Mouse (Mus musculus) hematopoietic multipotent progenitor cell, adult 10-12 weeks (in vitro differentiated cells): ENCODE data around the gene Prss8. TPM values are rescaled to one million over a fixed set of nuclear protein-coding genes. Genes with fewer than 3 reads are reported as not detected.

Source experiments
- polyA plus RNA-seq: library from polyadenylated mRNA; stranded (reverse); fragments of >175 nt; gene quantifications from 2 replicates; pipeline ENCODE4 v1.2.3, GENCODE M21; 2012; ENCODE audit warnings: low replicate concordance

Prss8 gene
- 0.07 and 0.15 TPM in 2 replicates for polyA plus RNA-seq

DNA sequence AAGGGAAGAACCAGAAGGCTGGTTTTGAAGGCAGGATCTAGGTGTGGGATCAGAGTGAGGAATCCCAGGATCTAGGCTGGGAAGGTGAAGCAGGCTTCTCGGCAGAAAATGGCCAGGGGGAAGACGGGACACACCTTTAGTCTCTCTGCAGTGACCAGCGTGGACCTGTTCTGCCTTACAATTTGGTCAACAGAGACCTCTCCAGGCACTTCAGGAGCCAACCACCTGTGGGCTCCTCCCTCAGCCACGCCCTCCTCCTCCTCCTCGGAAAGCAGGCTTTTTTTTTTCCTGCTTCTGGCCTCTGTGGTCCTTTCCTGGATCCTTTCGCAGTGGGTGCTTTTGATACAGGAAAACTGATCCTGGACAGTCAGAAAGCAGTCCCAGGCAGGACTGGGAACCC, at the start of gene Prss8:
TSS of gene Prss8 (minus strand) at position 182 of the 400 bp plus-strand sequence.

GRCm38 (mm10) chr7:127967004-127967921, 37.4 kb upstream of the Prss8 start, which contains the start of gene Fus:
Gene Fus, plus strand, starts transcription at chr7:127967457.

DNA sequence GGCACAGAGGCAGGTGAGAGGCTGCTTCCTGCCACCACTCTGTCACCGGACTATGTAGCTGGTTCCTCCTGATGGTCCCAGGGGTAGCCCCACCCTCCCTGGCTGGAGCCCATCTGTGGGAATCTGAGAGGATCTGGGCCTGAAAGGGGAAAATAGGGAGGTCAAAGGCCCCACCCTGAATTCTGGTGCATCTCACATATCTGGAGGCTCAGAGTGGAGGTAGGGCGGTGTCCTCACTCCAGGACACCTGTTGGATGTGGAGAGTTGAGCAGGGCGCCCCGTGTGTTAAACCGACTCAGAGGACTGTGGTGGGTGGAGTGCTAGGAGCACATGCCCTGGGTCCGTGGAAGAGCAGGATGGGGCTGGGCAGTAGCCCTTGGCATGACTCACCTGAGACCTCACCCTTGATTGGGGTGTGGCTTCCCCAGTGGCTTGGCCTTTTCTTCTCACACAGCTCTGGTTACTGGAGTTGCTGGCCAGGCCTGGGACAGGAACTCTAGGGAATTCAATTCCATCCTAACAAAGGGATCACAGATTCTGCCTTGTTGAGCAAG, 16.6 kb upstream of the Prss8 start, which contains the start of gene Prss36:
TSS of gene Prss36 (minus strand) at position 256 of the 554 bp plus-strand sequence.

DNA sequence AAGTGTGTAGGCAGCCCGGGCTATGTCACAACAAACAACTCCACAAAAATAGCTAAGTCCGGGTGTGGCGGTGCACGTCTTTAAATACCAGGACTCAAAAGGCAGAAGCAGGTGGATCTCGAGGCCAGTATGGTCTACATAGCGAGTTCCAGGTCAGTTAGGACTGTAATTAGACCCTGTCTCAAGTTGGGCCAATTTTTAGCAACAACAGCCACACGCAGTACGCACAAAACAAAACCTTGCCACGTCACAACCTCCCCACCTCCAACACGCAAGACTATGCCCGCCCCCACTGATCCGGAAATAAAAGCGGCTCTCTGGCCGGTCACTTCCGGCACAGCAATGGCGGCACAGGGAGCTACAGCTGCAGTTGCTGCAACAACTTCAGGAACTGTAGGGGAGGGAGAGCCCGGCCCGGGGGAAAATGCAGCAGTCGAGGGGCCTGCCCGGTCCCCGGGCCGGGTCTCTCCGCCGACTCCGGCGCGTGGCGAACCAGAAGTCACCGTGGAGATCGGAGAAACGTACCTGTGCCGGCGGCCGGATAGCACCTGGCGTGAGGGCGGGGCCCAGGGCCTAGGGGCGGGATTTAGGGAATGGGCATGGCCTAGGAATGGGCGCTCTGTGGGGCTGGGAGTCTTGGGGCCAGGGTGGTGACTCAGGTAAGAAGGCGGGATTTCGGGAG, 17.6 kb downstream of the Prss8 start, which contains the start of gene Kat8:
TSS of gene Kat8 (plus strand) at position 327 of the 682 bp plus-strand sequence.

DNA sequence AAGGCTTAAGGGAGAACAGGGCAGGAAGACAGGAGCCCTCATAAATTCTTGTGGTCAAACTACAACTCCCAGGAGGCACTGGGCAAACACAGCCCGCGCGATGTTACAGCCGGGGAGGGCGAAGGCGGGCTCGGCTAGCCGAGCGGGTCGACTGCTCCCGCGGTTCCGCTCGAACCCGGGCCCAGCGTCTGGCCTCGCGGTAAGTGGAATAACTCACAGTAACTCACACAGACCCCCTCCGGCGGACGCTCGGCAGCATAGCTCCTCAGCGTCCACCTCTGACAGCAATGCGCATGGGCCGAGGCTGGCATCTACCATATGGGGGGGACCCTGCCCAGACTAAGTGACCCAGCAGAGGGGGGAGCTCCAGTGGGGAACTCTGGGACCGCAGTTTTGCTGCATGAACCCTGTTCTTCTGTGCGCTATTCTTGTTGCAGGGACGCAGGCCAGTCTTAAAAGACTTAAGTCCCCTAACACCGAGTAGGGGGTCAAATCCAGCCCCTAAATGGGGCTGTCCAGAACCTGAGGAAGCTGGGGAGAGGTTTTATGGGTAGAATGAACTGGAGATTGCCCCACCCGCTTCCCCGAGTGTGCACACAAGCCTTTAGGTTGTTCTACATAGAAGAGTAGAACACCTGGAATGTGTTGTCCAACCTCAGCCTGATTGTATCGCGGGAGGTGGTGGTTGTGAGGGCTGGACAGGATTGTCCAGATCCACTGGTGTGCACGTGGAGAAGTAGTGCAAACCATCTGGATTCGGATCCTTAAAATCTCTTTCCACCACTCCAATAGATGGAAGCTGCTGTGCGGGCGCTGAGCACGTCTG, 25.7 kb downstream of the Prss8 start, which contains the start of gene Bckdk:
TSS of gene Bckdk (plus strand) at position 112 of the 826 bp plus-strand sequence.

DNA sequence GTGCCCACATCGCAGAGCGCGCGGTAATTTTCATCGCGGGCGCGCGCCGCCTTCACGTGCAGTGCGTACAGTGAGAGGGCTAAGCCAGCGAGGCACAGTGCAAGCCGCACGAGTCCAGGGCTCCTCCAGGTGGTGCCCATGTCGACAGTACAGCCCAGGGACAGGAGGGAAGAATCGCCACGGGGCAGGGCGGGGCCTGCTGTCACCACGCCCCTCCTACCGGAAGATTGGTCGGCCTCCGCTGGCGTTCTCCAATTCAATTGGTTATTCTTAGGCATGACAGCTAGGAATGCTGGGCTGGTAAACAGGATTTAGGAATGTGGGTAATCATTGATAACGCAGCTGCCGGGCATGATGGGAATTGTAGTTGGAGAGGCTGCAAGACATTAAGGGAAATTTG, 34.5 kb downstream of the Prss8 start, which contains the start of the genes Gm21974 and Vkorc1:
TSS of gene Gm21974 (minus strand) at position 13 of the 400 bp plus-strand sequence.
TSS of gene Vkorc1 (minus strand) at position 176 of the 400 bp plus-strand sequence.

GRCm38 (mm10) chr7:127890798-127891197, 39.1 kb downstream of the Prss8 start, which contains the start of gene Prss53:
Gene Prss53, minus strand, starts transcription at chr7:127890970.

DNA sequence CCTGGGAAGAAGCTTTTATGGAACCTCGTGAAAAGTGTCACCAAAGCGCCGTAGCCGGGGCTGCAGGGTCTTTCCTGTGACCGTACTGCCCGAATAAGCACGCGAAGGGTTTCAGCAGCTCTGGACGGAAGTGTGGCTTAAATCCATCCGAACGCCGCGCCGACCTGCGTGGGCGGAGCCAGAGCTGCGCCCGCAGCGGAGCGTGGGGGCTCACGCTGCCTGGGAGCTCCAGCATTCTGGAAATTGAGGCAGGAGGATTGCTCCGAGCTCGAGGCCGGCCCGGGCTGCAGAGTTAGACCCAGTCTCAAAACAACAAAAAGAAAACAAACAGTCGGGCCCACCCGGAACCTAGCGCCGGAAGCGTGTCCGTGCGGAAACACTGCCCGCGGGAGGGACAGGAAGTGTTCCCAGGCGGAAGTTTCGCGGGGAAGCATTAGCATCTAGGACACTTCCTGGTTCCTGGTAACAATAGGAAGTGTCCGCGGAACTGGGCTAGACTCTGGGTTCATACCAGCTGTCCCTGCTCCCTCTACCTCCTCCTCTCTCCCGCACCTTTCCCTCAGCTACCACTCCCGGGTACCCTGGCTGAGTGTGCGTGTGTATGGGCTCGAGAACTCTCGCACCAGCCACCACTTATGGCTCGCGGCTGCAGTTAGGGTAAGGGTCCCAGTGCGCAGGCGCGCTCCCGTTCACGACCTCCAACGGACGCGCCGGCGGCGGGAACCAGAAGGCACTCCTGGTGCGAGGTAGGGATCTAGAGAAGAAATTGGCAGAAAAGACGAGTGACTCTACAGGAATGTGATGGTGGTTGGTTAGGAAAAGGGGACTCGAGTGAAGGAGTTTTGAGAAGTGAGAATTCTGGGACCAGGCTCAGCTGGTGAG, 53.2 kb downstream of the Prss8 start, which contains the start of gene Zfp668:
TSS of gene Zfp668 (minus strand) at position 362 of the 882 bp plus-strand sequence.

DNA sequence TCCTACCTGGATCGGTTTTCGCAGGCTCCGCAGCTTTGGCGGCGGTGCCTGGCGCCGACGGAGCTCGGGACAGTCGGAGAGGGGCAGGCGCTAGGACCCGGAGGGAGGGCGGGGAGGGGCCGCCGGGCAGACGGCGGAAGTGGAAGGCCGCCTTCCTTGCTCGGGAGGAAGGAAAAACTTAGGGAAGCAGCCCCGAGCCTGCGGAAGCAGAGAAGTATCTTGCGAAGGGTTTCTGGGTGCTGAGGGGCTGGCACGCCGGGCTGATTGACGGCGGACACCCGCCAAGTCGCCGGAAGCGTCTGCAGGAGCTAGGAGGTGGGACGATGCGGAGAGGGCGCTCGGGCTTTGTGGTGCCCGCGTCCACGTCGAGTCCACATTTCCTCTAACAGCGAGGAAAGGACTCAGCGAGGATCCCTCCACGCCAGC, 53.9 kb downstream of the Prss8 start, which contains the start of gene Zfp646:
TSS of gene Zfp646 (plus strand) at position 181 of the 426 bp plus-strand sequence.

Other genes with a start within 250 kb of the Prss8 start
- 238 and 564 TPM in 2 replicates for gene Bcl7c, start 221.2 kb downstream of the Prss8 start, polyA plus RNA-seq
- 0.25 TPM in 1 of 2 replicates, not detected in the other for gene Ctf1, start 217.4 kb downstream of the Prss8 start, polyA plus RNA-seq
- gene Ctf2, start 197.9 kb downstream of the Prss8 start, polyA plus RNA-seq, result not detected in 2 replicates
- gene Fbxl19, start 185.6 kb downstream of the Prss8 start, polyA plus RNA-seq, result 26.7 and 56.3 TPM in 2 replicates
- 46.3 and 124 TPM in 2 replicates for gene Orai3, start 160.3 kb downstream of the Prss8 start, polyA plus RNA-seq
- 61.8 and 82.0 TPM in 2 replicates for gene Setd1a, start 153.4 kb downstream of the Prss8 start, polyA plus RNA-seq
- gene Gm49388, start 144.5 kb downstream of the Prss8 start, polyA plus RNA-seq, result 7.0 TPM in 1 of 2 replicates, not detected in the other
- gene Hsd3b7, start 129.5 kb downstream of the Prss8 start, polyA plus RNA-seq, result 0.94 and 7.6 TPM in 2 replicates
- gene Stx4a, start 105.8 kb downstream of the Prss8 start, polyA plus RNA-seq, result 86.0 and 101 TPM in 2 replicates
- gene Stx1b, start 105.6 kb downstream of the Prss8 start, polyA plus RNA-seq, result 0.03 and 0.11 TPM in 2 replicates
- 33.7 and 53.9 TPM in 2 replicates for gene Zfp646, start 53.9 kb downstream of the Prss8 start, polyA plus RNA-seq
- gene Zfp668, start 53.3 kb downstream of the Prss8 start, polyA plus RNA-seq, result 25.3 and 26.3 TPM in 2 replicates
- 0.82 and 1.2 TPM in 2 replicates for gene Prss53, start 39.1 kb downstream of the Prss8 start, polyA plus RNA-seq
- gene Gm21974, start 34.6 kb downstream of the Prss8 start, polyA plus RNA-seq, result not detected in 2 replicates
- gene Vkorc1, start 34.5 kb downstream of the Prss8 start, polyA plus RNA-seq, result 7.0 and 14.6 TPM in 2 replicates
- gene Bckdk, start 26.0 kb downstream of the Prss8 start, polyA plus RNA-seq, result 76.6 and 120 TPM in 2 replicates
- gene Kat8, start 17.6 kb downstream of the Prss8 start, polyA plus RNA-seq, result 5.5 and 8.5 TPM in 2 replicates
- 3.6 and 6.7 TPM in 2 replicates for gene Prss36, start 16.6 kb upstream of the Prss8 start, polyA plus RNA-seq
- 277 and 346 TPM in 2 replicates for gene Fus, start 37.4 kb upstream of the Prss8 start, polyA plus RNA-seq
- 8.6 and 9.0 TPM in 2 replicates for gene Pycard, start 63.8 kb upstream of the Prss8 start, polyA plus RNA-seq
- 0.35 and 1.2 TPM in 2 replicates for gene Trim72, start 73.8 kb upstream of the Prss8 start, polyA plus RNA-seq
- gene Itgam, start 132.5 kb upstream of the Prss8 start, polyA plus RNA-seq, result 16.1 and 24.0 TPM in 2 replicates
- 0.16 and 1.5 TPM in 2 replicates for gene Gm49368, start 132.6 kb upstream of the Prss8 start, polyA plus RNA-seq
- gene Itgax, start 199.4 kb upstream of the Prss8 start, polyA plus RNA-seq, result 17.8 and 30.0 TPM in 2 replicates
- gene Itgad, start 224.3 kb upstream of the Prss8 start, polyA plus RNA-seq, result 34.3 and 68.9 TPM in 2 replicates